Mouse (Mus musculus) hindbrain, embryonic 11.5 days (tissue): ENCODE results near the gene Gbf1. TPM values are rescaled to one million over a fixed set of nuclear protein-coding genes. Genes with fewer than 3 reads are reported as not detected.

Experiments
- ATAC-seq: fragments of 200-750 bp; cut with Nextera tagmentation; 2 replicates; pipeline ENCODE4 v1.8.0; 2017; ENCODE audit warnings: mild to moderate bottlenecking, moderate TSS enrichment, moderate library complexity; ENCODE audit not compliant: low FRiP score
- DNase-seq: peaks from one replicate; pipeline ENCODE4 v3.0.0-alpha.2; 2015; ENCODE audit warnings: low spot score
- H3K27ac ChIP-seq: fragments of 300-500 bp; sonication (generic); 2 replicates; pipeline ENCODE4 v1.5.1; 2014; ENCODE audit warnings: mild to moderate bottlenecking, low read depth, low read length
- H3K27me3 ChIP-seq: fragments of 300-500 bp; sonication (generic); 2 replicates; pipeline ENCODE4 v1.6.1; 2014; ENCODE audit warnings: mild to moderate bottlenecking, low read length, moderate library complexity, mixed read lengths; ENCODE audit not compliant: control insufficient read depth, insufficient read depth
- H3K36me3 ChIP-seq: fragments of 300-500 bp; sonication (generic); 2 replicates; pipeline ENCODE4 v1.6.1; 2014; ENCODE audit warnings: mild to moderate bottlenecking, low read length, moderate library complexity, mixed read lengths; ENCODE audit not compliant: control insufficient read depth, insufficient read depth
- H3K4me1 ChIP-seq: fragments of 300-500 bp; sonication (generic); replicated peaks from 2 replicates; pipeline ENCODE4 v1.6.1; 2014; ENCODE audit warnings: low read length, mixed read lengths; ENCODE audit not compliant: control insufficient read depth, insufficient read depth
- H3K4me2 ChIP-seq: fragments of 300-500 bp; sonication (generic); replicated peaks from 2 replicates; pipeline ENCODE4 v1.6.1; 2014; ENCODE audit warnings: mild to moderate bottlenecking, low read depth, low read length
- H3K4me3 ChIP-seq: fragments of 300-500 bp; sonication (generic); 2 replicates; pipeline ENCODE4 v1.5.1; 2014; ENCODE audit warnings: low read depth, low read length
- H3K9ac ChIP-seq: fragments of 300-500 bp; sonication (generic); 2 replicates; pipeline ENCODE4 v1.6.1; 2014; ENCODE audit warnings: low read depth, low read length
- H3K9me3 ChIP-seq: fragments of 300-500 bp; sonication (generic); 2 replicates; pipeline ENCODE4 v1.6.1; 2016; ENCODE audit warnings: low read length; ENCODE audit not compliant: control insufficient read depth
- WGBS: fragments of 180-500 bp; shearing (Covaris S2); extraction: QIAGEN DNeasy Blood & Tissue Kit; methylation state at CpG from one replicate; pipeline ENCODE4 v1.1.7; 2014; 5-methylcytosine and 5-hydroxymethylcytosine counted together
- polyA plus RNA-seq: library from polyadenylated mRNA; unstranded; fragments of >200 nt; fragmentation: Nextera tagmentation; extraction: Ambion mirVana; gene quantifications from 2 replicates; pipeline ENCODE4 v1.2.1, GENCODE M21; 2014

Gbf1 gene
- polyA plus RNA-seq, 1 experiment from 2014 or later: 63.0 TPM

DNA sequence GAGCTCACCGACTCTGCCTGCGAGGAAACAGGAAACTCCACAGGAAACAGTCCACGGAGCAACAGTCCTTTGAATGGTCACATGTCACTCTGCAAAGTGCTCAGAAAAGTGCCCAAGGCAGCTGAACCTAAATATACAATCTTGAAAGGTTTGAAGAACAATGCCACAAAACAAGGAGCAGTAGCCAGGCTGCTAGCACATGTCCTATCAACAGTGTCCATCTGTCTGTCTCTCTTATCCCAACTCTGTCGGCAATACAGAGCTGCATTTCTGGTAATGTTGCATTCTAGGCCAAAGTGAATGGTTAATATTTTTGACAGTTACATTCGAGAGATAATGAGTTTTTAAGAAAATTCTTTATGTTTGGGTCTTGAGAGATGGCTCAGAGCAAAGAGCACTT is 90.1 kb downstream of the Gbf1 start:
- no peaks in the 10 kb centered on the region for H3K9me3 ChIP-seq
- 79% methylated on average over 5 of the region's 5 CpGs for WGBS
- H3K27ac ChIP-seq: no peak overlapping the region
- ATAC-seq (no peak), DNase-seq (no peak)
- no peak overlapping the region for H3K9ac ChIP-seq
- no peaks in the 10 kb centered on the region for H3K36me3 ChIP-seq
- no peak overlapping the region for H3K4me2 ChIP-seq
- H3K27me3 ChIP-seq: no peaks in the 10 kb centered on the region
- no peak overlapping the region for H3K4me3 ChIP-seq
- no peaks in the 10 kb centered on the region for H3K4me1 ChIP-seq

DNA sequence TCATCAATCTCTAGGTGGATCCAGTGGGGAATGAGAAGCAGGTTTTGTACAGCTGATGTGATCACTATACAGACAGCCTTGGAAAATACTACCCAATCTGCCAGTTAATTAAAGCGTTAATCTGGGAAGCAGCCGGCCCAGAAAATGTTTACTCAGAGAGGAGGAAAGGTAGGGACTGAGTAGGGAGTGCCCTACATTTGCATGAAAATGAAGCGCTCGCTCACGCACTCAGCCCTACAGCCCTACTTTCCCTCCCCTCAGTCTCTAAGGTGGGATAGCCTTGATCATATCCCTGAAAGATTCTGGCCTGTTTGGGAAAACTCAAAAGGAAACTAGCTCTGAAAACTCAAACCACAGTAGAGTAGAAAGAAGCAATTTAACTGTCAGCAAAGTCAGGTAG is 92.3 kb downstream of the Gbf1 start:
- Histone ChIP-seq H3K27me3 (no peaks in the 10 kb centered on the region), H3K4me3 (no peak overlapping the region), H3K9me3 (no peaks in the 10 kb centered on the region), H3K36me3 (no peaks in the 10 kb centered on the region), H3K4me1 (no peaks in the 10 kb centered on the region), H3K9ac (no peak overlapping the region), H3K4me2 (no peak overlapping the region), H3K27ac (no peak overlapping the region)
- 22% methylated on average over 5 of the region's 5 CpGs for WGBS
- DNase-seq (no peak), ATAC-seq (no peak)

DNA sequence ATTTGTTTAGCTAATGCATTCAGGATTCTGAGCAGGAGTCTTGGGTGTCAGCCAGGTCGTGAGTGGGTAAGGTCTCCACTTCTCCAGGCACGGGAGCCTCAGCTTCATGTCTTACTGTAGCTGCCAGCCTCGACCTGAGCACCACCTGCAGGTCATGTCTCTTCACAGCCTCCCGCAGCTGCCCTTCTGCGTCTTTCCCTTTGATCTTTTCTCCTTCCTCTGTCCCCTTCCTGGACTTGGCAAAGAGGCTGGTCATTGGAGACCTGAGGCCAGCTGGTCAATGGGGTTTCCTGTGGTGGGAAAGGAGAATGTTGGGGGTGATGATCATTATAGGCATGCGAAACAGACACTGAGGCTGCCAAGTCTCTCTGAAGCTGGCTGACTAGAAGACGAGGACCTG is 96.7 kb downstream of the Gbf1 start:
- Histone ChIP-seq H3K4me1 (no peaks in the 10 kb centered on the region), H3K4me2 (no peak overlapping the region), H3K9ac (no peak overlapping the region), H3K4me3 (no peak overlapping the region), H3K27me3 (no peaks in the 10 kb centered on the region), H3K9me3 (no peaks in the 10 kb centered on the region), H3K36me3 (no peaks in the 10 kb centered on the region), H3K27ac (no peak overlapping the region)
- WGBS: 42% methylated on average over 7 of the region's 7 CpGs
- DNase-seq: no peak
- no peak for ATAC-seq

DNA sequence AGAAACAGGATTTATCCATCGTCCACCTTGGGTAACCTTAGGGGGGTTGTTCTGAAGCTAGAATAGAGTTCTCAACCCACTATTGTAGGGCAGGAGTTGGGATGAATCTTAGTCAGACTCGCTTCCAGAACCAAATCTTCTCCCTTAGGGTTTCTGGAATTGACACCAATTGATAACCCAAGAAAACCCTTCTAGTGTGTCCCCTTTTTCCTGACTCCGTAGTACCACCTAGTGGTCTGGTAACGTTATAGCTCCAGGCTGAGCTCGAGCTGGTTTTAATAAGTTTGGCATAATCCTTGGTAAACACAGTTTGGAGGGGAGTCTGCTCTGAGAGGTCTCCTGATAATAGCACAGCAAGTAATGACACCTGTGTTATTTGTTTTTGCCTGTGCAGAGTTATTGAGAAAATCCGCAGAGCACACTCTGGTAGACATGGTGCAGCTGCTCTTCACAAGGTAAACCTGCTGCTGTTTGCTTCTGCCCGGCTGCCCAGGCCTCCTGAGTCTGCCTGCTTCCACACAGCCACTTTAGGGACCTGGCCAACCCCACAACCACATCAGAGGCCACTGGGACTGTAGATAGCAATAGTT is 101.9 kb downstream of the Gbf1 start:
- H3K36me3 ChIP-seq: no peaks in the 10 kb centered on the region
- ATAC-seq (no peak), DNase-seq (peak; percentile 65)
- H3K4me1 ChIP-seq: no peaks in the 10 kb centered on the region
- no peak overlapping the region for H3K4me3 ChIP-seq
- no peak overlapping the region for H3K9ac ChIP-seq
- 37% methylated on average over 7 of the region's 7 CpGs for WGBS
- no peaks in the 10 kb centered on the region for H3K27me3 ChIP-seq
- no peaks in the 10 kb centered on the region for H3K9me3 ChIP-seq
- H3K4me2 ChIP-seq: no peak overlapping the region
- no peak overlapping the region for H3K27ac ChIP-seq

DNA sequence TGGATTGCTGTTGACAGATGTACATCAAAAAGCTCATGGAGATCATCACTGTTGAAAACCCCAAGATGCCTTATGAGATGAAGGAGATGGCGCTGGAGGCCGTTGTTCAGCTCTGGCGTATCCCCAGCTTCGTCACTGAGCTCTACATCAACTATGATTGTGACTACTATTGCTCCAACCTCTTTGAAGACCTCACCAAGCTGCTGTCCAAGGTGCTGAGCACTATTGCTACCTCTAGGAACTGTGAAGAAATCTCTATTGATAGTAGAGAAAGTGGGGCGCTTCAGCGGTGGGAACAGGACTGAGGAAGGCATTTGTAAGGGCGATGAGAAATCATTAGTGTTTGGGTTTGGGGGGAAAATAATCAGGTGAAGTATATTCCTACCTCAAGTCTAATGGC is 112.5 kb downstream of the Gbf1 start:
- no peak overlapping the region for H3K9ac ChIP-seq
- ATAC-seq (no peak), DNase-seq (no peak)
- no peaks in the 10 kb centered on the region for H3K4me1 ChIP-seq
- no peak overlapping the region for H3K4me3 ChIP-seq
- H3K27me3 ChIP-seq: no peaks in the 10 kb centered on the region
- no peak overlapping the region for H3K27ac ChIP-seq
- 92% methylated on average over 7 of the region's 7 CpGs for WGBS
- H3K36me3 ChIP-seq: peaks cover 12% of the 10 kb centered on the region
- no peaks in the 10 kb centered on the region for H3K9me3 ChIP-seq
- H3K4me2 ChIP-seq: no peak overlapping the region

DNA sequence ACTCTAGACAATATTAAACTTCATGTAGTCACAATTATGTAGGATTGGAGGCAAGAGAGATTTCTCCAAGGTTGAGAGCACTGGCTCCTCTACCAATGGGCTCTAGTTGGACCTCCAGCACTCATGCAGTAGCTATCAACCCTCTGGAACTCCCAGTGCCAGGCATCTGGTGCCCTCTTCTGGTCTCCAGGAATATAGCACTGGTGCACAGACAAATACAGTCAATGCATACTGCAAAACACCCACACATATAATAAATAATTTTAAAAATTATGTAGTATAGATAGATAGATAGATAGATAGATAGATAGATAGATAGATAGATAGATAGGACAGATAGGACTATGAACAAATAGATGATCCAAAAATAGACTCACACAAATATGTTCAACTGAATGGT is 123.0 kb downstream of the Gbf1 start:
- DNase-seq (peak; percentile 5), ATAC-seq (no peak)
- no peaks in the 10 kb centered on the region for H3K27me3 ChIP-seq
- H3K4me2 ChIP-seq: no peak overlapping the region
- H3K27ac ChIP-seq: no peak overlapping the region
- H3K9ac ChIP-seq: no peak overlapping the region
- no peaks in the 10 kb centered on the region for H3K9me3 ChIP-seq
- H3K36me3 ChIP-seq: peaks cover 11% of the 10 kb centered on the region
- H3K4me3 ChIP-seq: no peak overlapping the region
- H3K4me1 ChIP-seq: no peaks in the 10 kb centered on the region

DNA sequence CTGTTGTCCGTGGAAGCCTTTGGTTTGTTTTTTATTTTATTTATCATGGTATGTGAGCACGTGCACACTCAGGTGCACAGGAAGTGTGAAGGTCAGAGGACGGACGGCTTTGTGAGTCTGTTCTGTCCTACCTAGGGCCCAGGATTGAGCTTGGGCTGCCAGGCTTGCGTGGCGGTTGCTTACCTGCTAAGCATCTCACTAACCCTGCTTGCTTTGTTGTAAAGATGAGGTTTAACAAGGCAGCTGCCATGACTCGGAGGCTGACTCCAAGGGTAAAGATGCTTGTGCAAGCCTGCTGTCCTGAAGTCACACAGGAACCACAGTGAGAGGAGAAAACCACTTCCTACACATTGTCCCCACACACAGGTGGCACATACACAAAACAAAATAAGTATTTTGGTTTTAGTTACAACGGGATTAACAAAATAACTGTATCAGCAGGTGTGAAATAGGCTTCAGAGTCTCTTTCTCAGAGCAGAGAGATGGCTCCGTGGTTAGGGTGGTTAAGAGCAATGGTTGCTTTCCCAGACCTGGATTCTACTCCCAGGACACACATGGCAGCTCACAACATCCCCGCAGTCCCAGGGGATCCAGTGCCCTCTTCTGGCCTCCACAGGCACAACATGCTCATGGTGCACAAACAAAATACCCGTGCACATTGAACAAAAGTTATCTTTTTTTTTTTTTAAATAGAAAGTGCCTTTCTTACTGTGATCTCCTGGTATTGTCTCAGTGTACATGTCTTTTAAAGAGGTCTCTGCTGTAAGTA is 130.0 kb downstream of the Gbf1 start:
- Histone ChIP-seq H3K27me3 (no peaks in the 10 kb centered on the region), H3K4me3 (no peak overlapping the region), H3K4me1 (no peaks in the 10 kb centered on the region), H3K36me3 (peaks cover 9% of the 10 kb centered on the region), H3K9ac (no peak overlapping the region), H3K27ac (no peak overlapping the region), H3K9me3 (no peaks in the 10 kb centered on the region), H3K4me2 (no peak overlapping the region)
- no peak for DNase-seq
- no peak for ATAC-seq
- WGBS: 95% methylated on average over 11 of the region's 11 CpGs

DNA sequence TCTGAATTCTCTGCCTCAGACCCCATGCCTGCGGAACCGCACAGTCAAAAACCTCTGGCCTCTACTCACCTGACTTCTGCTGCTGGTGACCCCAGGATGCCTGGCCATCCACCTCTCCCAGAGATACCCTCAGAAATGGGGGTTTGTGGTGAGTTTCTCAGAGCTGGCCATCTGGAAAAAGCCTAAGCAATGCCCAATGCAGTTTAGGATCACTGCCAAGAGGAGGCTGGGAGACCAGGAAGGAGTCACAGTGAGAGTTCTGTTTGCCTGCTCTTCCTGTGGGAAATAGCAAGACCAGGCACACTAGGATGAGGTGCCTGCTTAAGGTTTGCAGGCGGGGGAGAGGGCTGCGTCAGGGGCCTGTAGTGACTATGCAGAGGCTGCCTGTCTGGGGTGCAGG is 132.4 kb downstream of the Gbf1 start:
- no peak for ATAC-seq

DNA sequence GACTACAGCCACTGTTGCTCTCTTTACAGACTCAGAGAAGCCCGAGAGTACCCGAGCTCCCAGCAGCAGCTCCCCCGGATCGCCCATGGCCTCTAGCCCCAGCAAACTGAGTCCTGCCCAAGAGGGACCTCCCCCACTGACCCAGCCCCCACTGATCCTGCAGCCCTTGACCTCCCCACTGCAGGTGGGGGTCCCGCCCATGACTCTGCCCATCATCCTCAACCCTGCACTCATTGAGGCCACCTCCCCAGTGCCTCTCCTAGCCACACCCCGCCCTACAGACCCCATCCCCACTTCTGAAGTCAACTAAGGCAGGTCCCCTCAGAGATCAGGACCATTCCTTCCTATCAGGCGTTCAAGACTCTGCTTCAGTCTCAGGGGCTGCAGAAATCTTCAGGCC is 133.3 kb downstream of the Gbf1 start:
- no peaks in the 10 kb centered on the region for H3K9me3 ChIP-seq
- H3K27me3 ChIP-seq: no peaks in the 10 kb centered on the region
- H3K4me1 ChIP-seq: no peaks in the 10 kb centered on the region
- peaks cover 7% of the 10 kb centered on the region for H3K36me3 ChIP-seq
- WGBS: 80% methylated on average over 7 of the region's 7 CpGs
- H3K4me2 ChIP-seq: no peak overlapping the region
- ATAC-seq (no peak), DNase-seq (no peak)
- H3K27ac ChIP-seq: no peak overlapping the region
- H3K4me3 ChIP-seq: no peak overlapping the region
- H3K9ac ChIP-seq: no peak overlapping the region

More for the DNA sequence above, 132.4 kb downstream of the Gbf1 start:
- no peaks in the 10 kb centered on the region for H3K9me3 ChIP-seq
- H3K4me3 ChIP-seq: no peak overlapping the region
- peaks cover 9% of the 10 kb centered on the region for H3K36me3 ChIP-seq
- H3K27ac ChIP-seq: no peak overlapping the region
- H3K4me2 ChIP-seq: no peak overlapping the region
- H3K27me3 ChIP-seq: no peaks in the 10 kb centered on the region
- no peaks in the 10 kb centered on the region for H3K4me1 ChIP-seq
- no peak for DNase-seq
- H3K9ac ChIP-seq: no peak overlapping the region
- WGBS: 93% methylated on average over 4 of the region's 4 CpGs
